Mouse (Mus musculus) monocyte, adult 5-6 weeks (primary cell): ENCODE results near the gene Celf2. TPM values are rescaled to one million over a fixed set of nuclear protein-coding genes. Genes with fewer than 3 reads are reported as not detected.
"Not testable (repeated sequence)": the region's sequence is repeated elsewhere in the genome, so short reads cannot be mapped to it uniquely, and the experiment has no call there.

Experiments used
- ATAC-seq: fragments of 153-309, 156-312 bp; replicated peaks from 2 replicates; pipeline ENCODE4 v1.8.0; 2017; ENCODE audit warnings: mild to moderate bottlenecking; ENCODE audit not compliant: low TSS enrichment, insufficient number of reproducible peaks, severe bottlenecking, poor library complexity, low FRiP score
- total RNA-seq: library from RNA; stranded (forward); fragments of 200-1000, 200-491, 200-594 nt; gene quantifications from 3 replicates; pipeline ENCODE4 v1.2.3, GENCODE M21; 2017

Gene Celf2
- 95.9 to 180 TPM (median 106 TPM) in 3 replicates for total RNA-seq

DNA sequence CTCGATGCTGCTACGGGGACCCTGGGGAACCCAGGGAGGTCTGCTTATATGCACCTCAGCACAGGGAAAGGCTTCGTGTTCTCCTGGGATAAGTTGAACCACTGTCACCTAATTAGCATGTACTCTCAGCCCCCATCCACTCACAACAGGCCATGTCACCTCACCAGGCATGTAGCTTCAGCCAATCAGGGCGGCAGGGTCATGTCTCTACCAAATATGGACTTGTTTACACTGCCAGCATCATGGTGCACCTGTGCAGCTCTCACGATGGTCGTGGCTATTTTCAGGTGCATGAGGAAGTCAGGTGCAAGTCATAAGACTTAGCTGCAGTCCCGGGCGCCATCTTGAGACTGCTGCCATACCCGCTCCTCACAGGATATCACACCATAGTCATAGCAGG lies at the start of gene Celf2:
Celf2 (minus strand) TSS at position 101 of the 400 bp plus-strand sequence.
- not testable (repeated sequence) for ATAC-seq

GRCm38 (mm10) chr2:7555144-7555892 lies 46.0 kb upstream of the Celf2 start:
- no peak for ATAC-seq

- ATAC-seq = no peak
Observed at GRCm38 (mm10) chr2:7554601-7555000, 45.2 kb upstream of the Celf2 start.

DNA sequence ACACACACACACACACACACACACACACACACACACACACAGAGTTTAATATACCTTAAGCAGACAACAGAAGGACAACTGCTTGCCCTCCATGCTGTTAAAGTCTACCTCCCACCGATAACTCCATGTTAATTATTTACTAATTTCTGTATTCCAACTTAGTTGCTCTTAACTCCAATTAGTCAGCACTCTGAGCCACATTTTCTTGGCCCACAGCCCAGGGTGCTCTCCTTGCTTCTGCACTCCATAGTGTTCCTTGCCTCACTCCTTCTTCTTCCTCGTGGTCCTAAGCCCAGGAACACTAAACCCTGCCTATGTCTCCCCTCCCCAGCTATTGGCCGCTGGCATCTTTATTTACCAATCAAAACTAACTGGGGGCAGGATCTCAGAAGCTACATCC lies 43.5 kb upstream of the Celf2 start:
- ATAC-seq = no peak

- no peak for ATAC-seq
Observed at GRCm38 (mm10) chr2:7548886-7549285, 39.5 kb upstream of the Celf2 start.

GRCm38 (mm10) chr2:7534615-7535204 lies 25.3 kb upstream of the Celf2 start:
- no peak for ATAC-seq

- ATAC-seq = no peak
Observed at GRCm38 (mm10) chr2:7534195-7534594, 24.8 kb upstream of the Celf2 start.

- no peak for ATAC-seq
Observed at GRCm38 (mm10) chr2:7531185-7531960, 22.0 kb upstream of the Celf2 start.

DNA sequence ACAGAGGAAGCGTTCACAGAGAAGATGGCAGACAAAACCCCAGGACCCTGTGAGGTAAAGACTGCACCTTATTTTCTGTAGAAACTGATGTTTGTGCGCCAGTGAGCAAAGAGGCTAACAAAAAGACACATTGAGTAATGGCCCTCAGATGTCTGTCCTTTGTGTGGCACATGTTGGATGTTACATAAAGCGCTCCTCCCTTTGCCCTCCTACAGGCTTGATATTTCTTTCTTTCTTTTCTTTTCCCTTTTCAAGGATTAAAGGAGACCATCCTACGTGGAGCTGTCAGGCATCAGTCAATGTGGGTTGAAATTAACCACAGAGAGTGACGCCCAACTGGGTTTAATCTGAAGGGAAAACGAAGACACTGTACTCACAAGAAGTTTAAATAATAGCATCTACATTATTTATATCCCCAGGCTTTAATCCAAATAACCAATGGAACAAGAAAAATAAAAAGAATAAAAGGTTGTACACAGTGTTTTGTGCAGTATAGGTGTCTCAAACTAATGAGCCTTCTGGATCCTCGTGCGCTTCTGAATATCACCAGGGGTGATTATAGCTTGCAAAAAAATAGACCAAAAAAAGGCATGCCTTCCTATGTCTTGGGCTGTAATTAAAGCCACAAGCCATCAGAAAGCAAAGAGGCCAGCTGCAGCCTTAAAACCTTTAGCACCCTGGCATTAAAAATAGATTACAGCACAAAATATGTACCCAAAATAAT lies 21.3 kb upstream of the Celf2 start:
- no peak for ATAC-seq

DNA sequence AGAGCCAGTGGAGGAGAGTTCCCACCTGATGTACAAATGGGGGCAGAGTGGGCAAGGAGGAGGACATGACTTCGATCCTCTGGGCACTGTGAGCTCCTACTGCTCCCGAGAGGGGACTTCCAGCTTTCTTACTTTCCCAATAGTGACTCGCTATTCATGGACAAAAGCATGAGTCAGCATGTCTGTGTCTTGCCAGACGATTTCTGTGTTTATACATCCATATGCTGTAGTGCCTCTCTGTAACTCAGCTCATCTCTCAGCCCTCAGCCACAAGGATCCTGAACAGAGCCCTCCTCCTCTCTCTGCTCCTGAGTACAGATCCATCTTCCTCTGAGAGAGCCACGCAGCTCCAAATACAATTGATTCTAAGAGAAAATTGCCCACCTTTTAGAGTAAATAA lies 20.3 kb upstream of the Celf2 start:
- no peak for ATAC-seq

- ATAC-seq = no peak
Observed at GRCm38 (mm10) chr2:7526696-7527095, 17.3 kb upstream of the Celf2 start.

- no peak for ATAC-seq
Observed at GRCm38 (mm10) chr2:7519473-7519872, 10.1 kb upstream of the Celf2 start.

GRCm38 (mm10) chr2:7493420-7493819 lies 15.9 kb downstream of the Celf2 start:
- ATAC-seq = no peak

DNA sequence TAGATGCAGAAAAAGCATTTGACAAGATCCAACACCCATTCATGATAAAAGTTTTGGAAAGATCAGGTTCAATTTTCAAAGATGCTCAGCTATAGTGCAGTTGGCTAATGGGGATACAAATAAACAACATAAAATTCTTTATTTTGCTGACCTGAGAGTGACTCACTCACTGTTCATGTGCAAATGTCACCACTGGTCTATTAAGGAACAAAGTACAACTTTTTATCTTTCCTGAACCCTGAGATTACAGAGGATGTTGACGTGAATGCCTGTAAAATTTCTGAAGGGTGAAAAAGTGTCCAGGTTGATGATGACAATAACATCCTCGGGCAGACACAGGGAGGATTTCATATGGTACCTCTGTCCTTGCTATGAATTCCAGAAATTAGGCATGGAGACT lies 24.4 kb downstream of the Celf2 start:
- no peak for ATAC-seq

DNA sequence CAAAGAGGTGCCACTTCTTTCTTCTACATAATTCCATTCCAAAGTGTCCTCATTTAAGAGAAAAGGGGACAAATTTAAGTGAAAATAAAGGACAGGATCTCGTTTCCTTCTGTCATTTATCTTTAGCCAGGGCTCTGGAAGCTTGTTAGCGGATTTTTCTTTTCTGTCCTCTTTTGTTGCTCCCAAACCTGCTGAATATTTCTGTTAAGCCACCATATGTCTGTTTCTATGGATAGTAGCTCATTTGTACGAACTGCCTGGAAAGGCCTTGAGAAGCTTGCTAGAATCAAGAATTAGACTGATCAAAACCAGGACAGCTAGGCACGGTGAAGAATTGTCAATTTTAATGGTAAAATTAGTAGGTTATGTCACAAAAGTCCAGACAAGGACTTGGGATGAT lies 27.3 kb downstream of the Celf2 start:
- no peak for ATAC-seq

DNA sequence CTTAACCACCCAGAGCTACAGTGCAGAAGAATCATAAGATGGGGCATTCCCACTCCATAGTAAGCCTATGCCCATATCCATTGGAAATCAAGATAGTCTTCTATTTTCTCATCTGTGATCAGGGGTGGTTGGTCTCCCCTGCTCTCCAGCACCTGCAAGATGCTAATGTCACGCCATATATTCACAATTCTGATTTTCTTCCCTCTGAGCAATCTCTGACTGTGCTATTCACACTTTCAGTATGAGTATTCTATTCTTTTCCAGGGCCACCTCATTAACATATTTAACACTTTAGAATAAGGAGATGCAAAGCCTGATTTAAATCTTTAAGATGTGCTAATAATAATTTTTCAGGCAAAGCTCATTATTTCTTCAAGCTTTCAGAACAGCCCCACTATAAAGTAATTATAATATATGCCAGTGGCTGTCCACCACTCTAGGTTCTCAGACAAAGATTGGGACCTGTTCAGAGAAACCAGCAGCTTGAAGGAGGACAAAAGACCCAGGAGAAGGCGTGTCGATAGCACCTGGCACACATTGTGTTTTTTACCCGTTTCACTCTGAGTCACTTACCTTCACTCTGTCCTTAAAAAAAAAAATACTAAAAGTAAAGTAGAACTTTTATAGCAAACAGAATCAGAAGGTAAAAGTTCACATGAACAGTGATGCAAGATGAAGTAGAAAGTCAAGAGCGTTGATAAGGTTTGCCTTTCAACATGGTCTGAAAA lies 48.9 kb downstream of the Celf2 start:
- ATAC-seq = no peak

GRCm38 (mm10) chr2:7438721-7439282 lies 70.6 kb downstream of the Celf2 start:
- no peak for ATAC-seq

GRCm38 (mm10) chr2:7426481-7426880 lies 82.9 kb downstream of the Celf2 start:
- no peak for ATAC-seq
